Mouse (Mus musculus): ENCODE measurements around the gene 1700056E22Rik. TPM values are rescaled to one million over a fixed set of nuclear protein-coding genes. Genes with fewer than 3 reads are reported as not detected.

Gene 1700056E22Rik
- under 1 TPM in 1 of 4 experiments, not detected in 3; 0.25 TPM for total RNA-seq (2022)

DNA sequence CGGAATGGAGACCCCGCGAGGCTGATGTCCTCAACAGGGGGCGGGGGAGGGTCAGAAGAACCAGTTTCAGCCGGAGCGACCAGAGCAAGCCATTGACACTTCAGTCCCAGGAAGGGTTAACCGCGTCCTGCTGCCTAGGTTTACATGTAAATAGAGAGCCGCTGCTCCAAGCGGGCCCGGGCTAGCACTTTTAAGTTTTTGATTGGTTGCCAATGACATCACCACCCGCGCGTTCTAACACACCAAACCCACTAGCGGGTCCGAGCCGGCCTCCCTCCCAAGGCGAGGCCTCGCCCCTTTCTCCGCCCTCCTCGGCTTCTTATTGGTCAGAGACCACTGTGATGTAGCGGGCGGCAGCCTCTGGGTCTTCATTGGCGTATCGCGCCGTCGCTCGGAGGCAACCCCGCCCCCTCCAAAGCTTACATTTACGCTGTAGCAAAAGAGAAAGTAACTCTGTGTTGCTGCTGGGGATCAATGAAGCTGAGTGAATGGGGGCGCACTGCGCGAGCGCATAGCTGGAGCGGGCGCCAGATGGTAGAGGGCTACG, at the start of gene 1700056E22Rik:
Gene 1700056E22Rik, minus strand, starts transcription at position 291 of the 547 bp plus-strand sequence.
- peak; percentile 98 to 99 for DNase-seq (ENCODE audit: low spot score in 2 of 2)

DNA sequence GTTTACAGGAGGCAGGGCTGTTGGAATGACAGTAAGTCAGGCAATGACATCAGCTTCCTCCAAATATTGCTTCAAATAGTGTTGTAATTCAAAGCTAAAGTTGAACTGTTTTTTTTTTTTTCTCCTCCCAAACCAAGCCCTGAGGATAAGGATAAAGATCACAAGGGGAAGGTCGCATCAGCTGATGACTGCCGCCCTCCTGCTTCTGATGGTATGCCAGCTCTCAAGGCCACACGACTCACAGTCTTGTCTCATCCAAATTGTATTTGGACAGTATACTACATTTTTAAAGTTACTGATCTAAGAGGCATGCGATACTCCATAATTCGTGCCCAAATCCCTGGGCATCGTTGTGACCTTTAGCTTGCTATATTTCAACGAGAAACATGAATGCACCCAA, 49.1 kb upstream of the 1700056E22Rik start:
- DNase-seq (ENCODE audit: low spot score in 2 of 2): no peak

DNA sequence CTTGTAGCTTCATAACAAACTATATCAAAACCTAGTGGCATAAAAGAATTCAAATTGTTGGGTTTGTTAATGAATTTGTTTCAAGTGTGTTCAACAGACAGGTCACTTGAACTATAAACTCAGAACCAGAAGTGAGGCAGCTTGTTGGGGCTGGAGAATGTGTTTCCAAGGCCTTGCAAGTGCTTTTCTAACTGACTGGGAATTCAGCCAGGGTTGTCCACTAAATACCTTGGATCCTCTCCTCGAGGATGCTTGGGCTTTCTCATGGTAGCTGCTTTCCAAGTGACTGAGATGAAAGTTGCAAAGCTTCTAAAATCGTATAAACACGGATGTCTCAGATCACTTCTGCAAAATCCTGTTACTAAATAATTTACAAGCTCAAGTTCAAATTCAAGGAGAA, 48.6 kb upstream of the 1700056E22Rik start:
- DNase-seq (ENCODE audit: low spot score in 2 of 2): no peak

DNA sequence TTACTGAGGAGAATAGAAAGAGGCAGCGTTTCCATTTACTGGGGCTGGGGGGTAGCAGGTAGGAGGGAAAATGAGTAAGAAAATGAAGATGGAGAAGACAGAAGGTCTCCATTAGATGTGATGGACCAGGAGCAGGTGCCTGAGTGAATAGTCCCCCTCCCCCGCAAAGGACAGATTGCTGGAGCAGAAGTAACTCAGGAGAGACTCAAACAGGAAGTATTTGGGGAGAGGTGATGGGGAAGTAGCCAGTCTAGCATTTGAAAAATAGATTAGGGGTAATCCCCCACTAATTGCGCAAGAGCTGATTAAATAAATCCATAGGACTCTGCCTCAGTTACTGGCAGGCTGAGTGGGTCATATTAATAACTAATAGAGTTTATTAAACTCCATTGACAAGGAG, 45.2 kb upstream of the 1700056E22Rik start:
- DNase-seq (ENCODE audit: low spot score in 2 of 2): no peak

DNA sequence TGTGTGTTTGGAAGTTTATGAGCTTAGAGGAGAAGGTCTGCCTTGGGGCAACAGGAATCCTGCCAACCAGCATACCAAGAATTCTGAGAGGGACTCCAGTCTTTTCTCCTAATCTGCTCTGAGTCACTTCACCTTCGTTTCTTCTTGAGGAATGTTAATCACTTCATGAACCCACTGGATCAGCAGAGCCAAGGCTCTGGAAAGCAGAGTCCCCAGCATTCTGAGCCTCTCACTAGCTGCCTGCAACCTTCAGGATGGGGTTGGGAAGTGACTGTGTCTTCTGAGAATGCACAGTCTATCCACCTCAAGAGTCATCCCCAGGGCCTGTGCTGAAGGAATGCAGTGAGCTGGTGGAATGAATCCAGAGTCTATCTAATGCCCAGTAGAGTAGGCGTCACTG, 42.7 kb upstream of the 1700056E22Rik start:
- DNase-seq (ENCODE audit: low spot score in 2 of 2): no peak

DNA sequence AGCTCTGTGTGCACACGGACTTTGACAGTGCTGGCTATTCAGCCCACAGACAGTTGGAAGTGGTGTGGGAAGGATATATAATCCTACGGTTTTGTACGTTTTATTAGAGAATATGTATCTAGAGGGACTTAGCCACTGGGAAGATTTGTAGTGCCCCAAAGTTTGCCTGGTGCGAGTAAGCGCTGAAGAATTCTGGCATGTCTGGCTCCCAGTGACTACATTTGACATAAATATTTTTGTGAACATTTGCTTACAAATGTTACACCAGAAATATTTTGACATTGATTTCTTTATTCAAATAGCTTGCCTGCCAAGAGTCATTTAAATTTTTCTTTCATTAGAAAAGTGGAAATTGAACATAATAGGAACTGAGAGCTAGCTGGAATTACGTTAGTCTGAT, 42.0 kb upstream of the 1700056E22Rik start:
- no peak for DNase-seq (ENCODE audit: low spot score in 2 of 2)

DNA sequence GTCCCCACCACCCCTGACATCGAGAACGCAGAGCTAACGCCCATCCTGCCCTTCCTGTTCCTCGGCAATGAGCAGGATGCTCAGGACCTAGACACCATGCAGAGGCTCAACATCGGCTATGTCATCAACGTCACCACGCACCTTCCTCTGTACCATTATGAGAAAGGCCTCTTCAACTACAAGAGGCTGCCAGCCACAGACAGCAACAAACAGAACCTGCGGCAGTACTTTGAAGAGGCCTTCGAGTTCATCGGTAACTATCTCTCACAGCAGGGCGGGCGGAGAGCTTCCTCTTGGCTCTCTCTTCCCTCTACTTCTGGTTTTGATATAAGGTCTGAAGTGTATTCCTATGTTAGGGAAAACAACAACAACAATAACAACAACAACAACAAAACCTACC, 34.9 kb upstream of the 1700056E22Rik start:
- DNase-seq (ENCODE audit: low spot score in 2 of 2): no peak

DNA sequence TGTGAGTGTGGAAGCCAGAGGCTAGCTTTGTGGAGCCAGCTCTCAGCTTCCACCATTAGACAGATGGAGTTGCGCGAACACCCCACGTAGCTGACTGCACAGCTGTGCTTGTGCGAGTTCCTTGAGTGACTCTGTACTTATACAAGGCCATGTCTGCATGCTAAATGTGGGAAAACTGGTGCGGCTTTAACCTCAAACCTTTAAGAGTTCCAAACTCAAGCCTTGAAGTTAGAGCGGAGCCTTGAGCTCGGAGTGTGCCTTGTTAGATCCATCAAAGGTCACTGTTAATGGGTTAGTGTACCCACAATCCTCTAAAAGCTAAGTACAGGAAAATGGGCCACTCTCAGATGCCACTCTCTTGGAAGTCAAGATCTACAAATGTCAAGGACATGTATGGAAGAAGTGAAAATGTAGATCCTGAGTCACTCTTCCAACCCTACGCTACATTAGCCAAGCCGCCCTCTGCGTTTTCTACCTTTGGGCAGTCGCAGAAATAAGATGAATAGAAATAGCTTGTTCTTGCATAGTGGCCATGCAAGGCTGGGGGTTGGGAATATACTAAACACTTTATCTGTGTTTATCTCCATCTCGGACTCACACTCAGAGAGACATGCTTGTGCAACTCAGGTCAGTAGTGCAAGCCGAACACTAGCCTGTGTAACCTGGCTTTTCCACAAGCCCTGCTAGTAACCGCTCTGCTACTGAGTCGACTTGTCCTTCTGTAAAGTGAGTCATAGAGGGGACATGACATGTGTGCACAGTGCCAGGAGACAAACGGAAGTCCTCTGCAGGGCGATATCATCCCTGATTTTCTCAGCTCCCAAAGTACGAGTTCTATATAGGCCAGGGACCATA, 33.8 kb upstream of the 1700056E22Rik start:
- no peak for DNase-seq (ENCODE audit: low spot score in 2 of 2)

DNA sequence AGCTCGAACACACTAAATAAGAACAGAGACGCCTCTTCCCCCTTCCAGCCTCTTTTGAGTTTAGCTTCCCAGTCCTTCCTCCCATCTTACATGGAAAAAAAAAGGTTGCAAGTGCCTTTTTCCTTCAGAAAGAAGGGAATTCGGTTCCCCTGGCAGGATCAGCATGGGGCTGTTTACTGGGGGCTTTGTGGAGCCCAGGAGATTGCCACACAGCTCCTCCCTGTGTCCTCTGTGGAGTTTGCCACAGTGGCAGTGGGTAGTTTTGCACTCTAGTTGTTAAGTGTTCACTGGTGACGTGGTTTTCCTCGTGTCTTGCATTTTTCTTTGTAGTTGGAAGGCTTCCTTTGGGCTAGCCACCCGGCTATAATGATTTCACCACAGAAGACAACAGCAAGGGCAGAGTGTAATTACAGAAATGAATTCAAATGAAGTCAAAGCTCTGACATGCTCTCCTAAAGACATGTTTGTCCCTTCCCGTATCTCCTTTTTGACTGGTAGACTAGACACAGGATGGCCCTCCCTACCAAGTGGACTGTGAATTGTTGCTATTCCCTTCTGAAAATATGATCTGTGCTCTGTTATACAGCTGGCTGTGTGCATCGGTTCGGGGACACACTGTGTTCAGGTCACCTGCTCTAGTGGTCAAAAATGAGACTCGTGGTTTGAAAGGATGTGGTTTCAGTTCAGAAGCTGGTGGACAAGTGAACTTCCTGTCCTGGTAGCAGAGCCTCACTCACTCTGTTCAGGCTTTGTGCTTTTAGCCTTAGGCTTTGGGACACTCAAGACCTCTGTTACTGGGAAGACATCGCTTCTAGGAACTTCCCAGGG, 32.6 kb upstream of the 1700056E22Rik start:
- DNase-seq (ENCODE audit: low spot score in 2 of 2): no peak

DNA sequence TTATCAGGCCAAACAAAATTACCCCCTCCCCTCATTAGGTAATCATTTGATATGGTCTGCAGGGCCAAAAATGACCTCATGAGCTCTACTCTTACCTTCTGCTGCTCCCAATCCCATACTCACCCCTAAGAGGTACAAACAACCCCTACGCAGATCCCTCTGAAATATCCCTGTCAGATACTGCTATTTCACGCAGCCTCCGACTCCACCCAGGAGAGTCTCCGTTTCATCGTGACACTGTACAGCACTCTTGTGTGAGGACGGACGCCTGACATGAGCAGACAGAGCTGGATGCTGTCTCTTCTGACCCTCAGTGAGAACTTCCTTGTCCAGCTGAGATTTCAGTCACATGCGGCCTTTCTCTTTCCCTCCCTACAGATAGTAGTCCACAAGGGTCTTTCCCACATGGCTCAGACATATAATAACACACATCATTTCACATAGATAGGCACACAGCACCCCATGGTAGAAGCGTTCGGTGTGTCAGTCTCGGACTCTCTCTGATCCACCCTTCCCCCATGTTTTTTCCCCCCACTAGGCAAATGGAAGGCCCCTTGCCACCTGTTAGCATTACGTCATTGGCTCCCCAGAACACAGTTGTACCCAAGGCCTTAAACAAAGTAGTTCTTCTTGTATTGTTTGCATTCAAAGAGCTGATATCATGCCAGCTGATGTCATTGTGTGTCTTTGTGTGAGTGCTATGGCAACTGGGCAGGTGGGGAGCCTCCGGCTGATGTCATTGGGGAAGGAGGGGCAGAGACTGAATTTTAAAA, 31.7 kb upstream of the 1700056E22Rik start:
- peak in 1 of 2 experiments; percentile 55 for DNase-seq (ENCODE audit: low spot score in 2 of 2)

DNA sequence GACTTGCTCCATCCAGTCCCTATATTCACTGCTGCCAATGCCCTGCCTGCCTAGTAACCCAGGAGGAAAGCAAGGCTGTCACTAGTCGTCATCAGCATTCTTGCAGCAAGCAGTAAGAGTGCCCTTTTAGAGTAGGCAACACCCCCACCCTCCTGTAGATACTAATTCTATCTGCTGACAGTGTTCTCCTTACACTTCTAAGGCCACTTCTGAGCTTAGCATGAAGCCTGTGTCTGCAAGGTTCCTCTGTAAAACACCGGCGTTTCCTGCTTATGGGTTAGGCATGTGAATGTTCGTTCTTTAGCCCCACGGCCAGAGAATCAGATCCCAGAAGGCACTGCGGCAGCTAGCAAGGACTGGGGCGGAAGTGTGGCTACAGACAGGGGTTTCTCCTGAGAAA, 30.2 kb upstream of the 1700056E22Rik start:
- DNase-seq (ENCODE audit: low spot score in 2 of 2): no peak

DNA sequence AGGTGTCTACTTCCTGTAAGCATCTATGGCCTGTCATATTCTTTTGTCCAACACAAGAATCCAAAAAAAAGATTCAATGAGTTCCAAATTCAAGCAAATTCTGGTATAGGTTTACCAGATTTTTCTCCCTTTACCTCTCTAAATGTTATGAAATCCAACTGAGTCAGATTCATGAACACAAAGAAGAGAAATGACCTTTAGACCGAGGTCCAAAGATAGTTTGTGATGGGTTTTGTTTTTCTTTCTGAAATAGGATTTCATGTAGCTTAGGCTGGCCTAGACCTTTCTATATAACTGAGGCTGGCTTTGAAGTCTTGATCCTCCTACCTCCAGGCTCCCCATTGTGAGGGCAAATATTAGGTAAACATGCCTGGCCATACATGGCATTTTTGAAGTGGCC, 27.8 kb upstream of the 1700056E22Rik start:
- DNase-seq (ENCODE audit: low spot score in 2 of 2): no peak

DNA sequence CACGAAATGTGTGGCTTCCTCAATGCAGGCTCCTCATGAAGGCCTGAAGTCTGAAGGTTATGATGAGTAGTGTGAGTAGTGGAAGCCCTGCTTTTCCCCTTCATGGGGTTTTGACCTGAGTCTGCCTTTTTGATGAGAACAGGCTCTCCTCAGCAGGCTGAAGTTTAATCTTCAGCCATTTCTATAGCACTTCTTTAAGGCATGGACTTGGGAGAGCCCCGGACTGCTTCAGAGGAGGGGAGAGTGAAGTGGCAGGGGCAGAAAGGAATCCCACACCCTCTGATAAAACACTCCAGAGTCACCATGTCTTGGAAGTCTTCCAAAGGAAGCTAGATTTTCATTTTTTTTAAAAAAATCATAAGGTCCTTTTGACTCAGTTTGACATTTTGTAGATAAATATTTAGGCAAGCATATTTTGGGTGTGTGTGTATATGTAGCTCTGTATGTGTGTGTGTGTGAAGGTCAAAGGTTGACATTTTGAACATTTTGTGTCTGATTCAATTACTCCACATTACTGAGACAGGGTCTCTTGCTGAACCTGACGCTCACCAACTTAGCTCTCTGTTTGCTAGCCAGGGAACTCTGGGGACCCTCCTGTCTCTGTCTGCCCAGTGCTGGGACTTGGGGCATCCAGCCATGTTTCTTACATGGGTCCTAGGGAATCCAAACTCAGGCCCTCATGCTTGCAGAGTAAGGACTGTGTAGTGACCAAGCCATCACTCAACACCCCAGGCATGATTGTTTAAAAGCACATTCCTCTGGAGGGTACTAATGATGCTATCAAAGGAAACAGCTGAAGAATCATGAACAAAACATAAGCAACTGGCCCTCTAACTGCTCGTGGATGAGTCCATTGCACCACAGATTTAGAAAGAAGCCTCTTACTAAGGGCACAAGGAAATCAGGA, 27.0 kb upstream of the 1700056E22Rik start:
- DNase-seq (ENCODE audit: low spot score in 2 of 2): no peak

DNA sequence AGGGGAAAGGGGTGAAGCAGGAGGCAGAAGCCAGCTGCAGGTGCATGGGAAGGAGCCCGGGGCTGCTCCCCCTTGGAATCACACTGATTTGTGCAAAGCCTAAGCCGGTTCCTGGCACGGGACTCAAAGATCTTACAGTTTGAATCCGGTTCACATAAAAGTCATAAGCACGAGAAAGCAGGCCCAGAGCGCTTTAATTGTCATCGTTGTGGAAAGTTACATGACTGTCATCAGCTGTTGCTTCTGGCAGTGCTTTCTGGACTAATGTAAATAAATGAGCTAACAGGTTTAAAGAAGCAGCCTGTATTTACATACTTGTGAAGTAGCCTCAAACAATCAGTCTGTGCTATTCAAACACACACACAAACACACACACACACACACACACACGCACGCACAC, 26.3 kb upstream of the 1700056E22Rik start:
- DNase-seq (ENCODE audit: low spot score in 2 of 2): no peak

DNA sequence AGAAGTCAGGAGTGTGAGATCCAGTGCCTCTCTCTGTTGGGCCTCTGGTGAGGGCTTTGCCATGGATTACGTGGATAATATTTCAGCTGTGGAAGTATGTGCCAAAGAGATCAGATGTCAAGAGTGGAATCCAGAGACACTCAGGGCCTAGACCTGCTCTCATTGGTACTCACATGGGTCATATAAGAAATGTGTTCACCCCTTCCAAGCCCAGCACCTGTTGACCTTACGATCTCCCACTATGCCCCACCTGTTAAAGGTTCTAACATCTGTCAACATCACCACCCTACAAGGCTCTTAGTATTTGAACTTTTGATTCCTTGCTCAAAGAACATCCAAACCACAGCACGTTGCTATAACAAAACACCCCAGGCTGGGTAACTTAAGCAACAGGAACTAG, 25.7 kb upstream of the 1700056E22Rik start:
- DNase-seq (ENCODE audit: low spot score in 2 of 2): no peak

DNA sequence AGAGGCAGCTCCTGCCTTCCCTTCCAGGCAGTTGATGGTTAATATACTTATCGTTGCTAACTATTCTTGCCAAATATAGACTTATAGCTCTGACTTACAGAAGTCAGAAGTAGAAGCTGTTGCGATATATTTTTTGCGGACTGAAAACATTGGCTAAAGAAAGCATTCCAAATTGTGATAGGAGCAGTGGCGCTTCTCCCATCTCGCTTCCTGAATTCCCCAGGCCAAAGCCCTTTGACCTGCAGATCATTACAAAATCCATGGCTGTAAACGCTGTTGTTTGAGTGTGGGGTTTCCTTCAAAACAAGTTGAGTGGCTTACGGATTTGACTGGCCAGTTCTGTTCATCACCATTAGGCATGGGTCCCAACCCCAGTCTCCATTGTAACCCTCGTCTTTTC, 24.1 kb upstream of the 1700056E22Rik start:
- no peak for DNase-seq (ENCODE audit: low spot score in 2 of 2)

DNA sequence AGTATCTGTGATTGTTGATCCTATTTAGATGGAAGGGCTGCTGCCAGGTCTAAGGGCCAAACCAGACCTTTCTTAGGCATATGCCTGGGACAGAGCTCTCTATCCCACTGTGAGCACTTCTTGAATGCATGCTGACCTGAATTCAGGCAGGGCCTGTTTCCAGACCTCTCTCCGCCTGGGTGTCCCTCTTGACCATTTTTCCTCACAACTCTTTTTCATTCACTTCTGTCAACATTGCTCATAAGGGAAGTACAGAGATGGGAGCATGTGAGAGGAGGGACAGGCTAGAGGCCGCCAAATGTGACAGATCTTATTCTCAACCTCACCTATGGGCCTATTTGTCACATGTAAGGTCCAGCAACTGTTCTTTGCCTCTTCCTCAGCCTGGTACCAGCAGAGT, 20.1 kb upstream of the 1700056E22Rik start:
- no peak for DNase-seq (ENCODE audit: low spot score in 2 of 2)

DNA sequence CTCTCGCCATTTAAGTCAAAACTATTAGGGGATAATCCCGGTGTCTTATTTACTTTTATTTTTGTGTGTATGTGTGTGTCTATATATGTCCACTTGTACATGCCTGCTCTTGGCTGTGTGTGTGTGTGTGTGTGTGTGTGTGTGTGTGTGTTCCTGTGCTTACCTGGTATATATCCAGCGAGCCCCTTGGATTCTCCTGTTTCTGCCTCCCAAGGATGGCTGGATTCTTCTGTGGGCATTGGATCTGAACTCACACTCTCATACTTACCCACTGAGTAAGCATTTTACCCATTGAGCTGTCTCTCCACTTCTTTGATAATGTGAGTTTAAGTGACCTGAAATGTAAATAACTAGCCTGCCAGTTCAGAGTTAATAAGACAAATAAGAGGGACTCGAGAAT, 19.6 kb upstream of the 1700056E22Rik start:
- DNase-seq (ENCODE audit: low spot score in 2 of 2): no peak

DNA sequence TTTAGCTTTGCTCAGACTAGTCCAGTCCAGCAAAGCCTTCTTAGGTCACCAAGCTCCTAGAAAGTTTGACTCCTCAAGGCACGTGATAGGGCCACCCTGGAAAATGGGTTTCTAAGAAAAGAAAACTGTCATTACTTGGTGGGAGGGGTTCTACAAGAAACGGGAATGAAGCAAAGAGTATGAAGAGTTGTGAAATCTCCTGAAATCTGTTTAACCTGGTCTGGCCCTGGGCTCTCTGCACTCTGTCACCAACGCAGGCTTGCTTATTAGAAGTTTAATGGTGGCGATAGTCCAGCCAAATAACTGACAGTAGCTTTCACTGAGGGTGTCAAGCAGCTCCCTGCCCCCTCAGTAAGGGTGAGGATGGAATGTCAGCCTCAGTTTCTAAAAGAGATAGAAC, 19.0 kb upstream of the 1700056E22Rik start:
- DNase-seq (ENCODE audit: low spot score in 2 of 2): no peak

DNA sequence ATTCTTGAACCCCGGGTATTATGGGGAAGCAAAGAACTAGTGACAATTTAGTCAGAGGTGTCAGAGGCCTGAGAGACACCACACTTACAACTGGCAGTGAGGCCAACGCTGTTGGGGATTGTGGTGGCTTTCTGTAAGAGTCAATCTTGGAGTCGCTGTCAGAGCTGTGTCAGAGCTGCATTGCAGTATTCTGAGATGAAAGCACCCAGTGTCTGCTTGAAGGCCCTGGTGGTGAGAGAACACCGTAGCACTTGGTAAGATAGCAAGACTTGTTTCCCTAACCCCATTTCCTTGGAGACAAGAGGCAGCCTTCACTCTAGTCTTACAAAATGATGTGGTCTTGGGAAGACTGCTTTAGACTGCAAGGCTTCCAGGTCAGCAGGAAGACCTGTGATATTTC, 18.2 kb upstream of the 1700056E22Rik start:
- DNase-seq (ENCODE audit: low spot score in 2 of 2): no peak

Data from layer of hippocampus, adult 8-10 months (tissue).